Mouse (Mus musculus) lung, embryonic 14.5 days (tissue): ENCODE measurements around the gene Pde2a. TPM values are rescaled to one million over a fixed set of nuclear protein-coding genes. Genes with fewer than 3 reads are reported as not detected.

ENCODE experiments used
- ATAC-seq: fragments of 200-750 bp; cut with Nextera tagmentation; 2 replicates; pipeline ENCODE4 v1.8.0; 2017; ENCODE audit warnings: mild to moderate bottlenecking, moderate TSS enrichment, moderate library complexity; ENCODE audit not compliant: insufficient read depth
- DNase-seq: peaks from one replicate; pipeline ENCODE4 v3.0.0-alpha.2; 2015
- H3K27ac ChIP-seq: fragments of 300-500 bp; sonication (generic); 2 replicates; pipeline ENCODE4 v1.5.1; 2014; ENCODE audit warnings: low read depth, mild to moderate bottlenecking, moderate library complexity
- H3K27me3 ChIP-seq: fragments of 300-500 bp; sonication (generic); 2 replicates; pipeline ENCODE4 v1.6.1; 2014; ENCODE audit warnings: low read length, control low read depth; ENCODE audit not compliant: insufficient read depth
- H3K36me3 ChIP-seq: fragments of 300-500 bp; sonication (generic); 2 replicates; pipeline ENCODE4 v1.6.1; 2014; ENCODE audit warnings: control low read depth; ENCODE audit not compliant: insufficient read depth
- H3K4me1 ChIP-seq: fragments of 300-500 bp; sonication (generic); 2 replicates; pipeline ENCODE4 v1.6.1; 2014; ENCODE audit warnings: antibody characterized with exemption, control low read depth; ENCODE audit not compliant: insufficient read depth
- H3K4me2 ChIP-seq: fragments of 300-500 bp; sonication (generic); 2 replicates; pipeline ENCODE4 v1.6.1; 2014; ENCODE audit warnings: mild to moderate bottlenecking
- H3K4me3 ChIP-seq: fragments of 300-500 bp; sonication (generic); 2 replicates; pipeline ENCODE4 v1.5.1; 2014; ENCODE audit warnings: low read depth, low read length
- H3K9ac ChIP-seq: fragments of 300-500 bp; sonication (generic); 2 replicates; pipeline ENCODE4 v1.6.1; 2014
- H3K9me3 ChIP-seq: fragments of 300-500 bp; sonication (generic); 2 replicates; pipeline ENCODE4 v1.6.1; 2016; ENCODE audit warnings: low read depth, low read length, control low read depth
- CTCF ChIP-seq: IDR thresholded peaks from 2 replicates; pipeline ENCODE4 v1.5.1; 2016; ENCODE audit warnings: antibody characterized with exemption, low read depth
- WGBS: fragments of 180-500 bp; shearing (Covaris S2); extraction: QIAGEN DNeasy Blood & Tissue Kit; methylation state at CpG from one replicate; pipeline ENCODE4 v1.1.7; 2014; 5-methylcytosine and 5-hydroxymethylcytosine counted together
- polyA plus RNA-seq: library from polyadenylated mRNA; unstranded; fragments of >200 nt; fragmentation: Nextera tagmentation; extraction: Ambion mirVana; gene quantifications from 2 replicates; pipeline ENCODE4 v1.2.1, GENCODE M21; 2014

Gene Pde2a
- polyA plus RNA-seq, 1 experiment from 2014 or later, result 29.3 TPM

DNA sequence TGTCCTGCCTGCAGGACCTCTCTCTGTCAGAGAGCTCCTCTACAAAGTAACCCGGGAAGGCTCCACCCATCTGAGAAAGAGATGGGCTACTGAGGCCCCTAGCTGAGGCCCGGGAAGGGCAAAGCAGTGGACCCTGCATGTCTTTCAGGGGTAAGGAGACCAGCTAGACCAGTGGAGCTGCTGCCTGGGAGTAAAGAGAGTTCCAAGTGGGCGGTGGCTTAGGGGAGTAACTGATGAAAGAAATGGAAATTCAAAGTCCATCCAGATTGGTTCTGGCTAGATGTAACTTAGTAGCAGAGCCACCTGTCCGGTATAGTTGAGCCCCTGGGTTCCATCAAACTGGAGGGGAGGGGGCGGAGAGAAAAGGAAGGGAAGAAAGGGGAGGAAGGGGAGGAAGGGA is 112.9 kb downstream of the Pde2a start:
- Histone ChIP-seq H3K4me1 (no peaks in the 10 kb centered on the region), H3K4me3 (no peak overlapping the region), H3K36me3 (no peaks in the 10 kb centered on the region), H3K27ac (no peak overlapping the region), H3K27me3 (no peaks in the 10 kb centered on the region), H3K9ac (no peak overlapping the region), H3K4me2 (no peak overlapping the region), H3K9me3 (no peaks in the 10 kb centered on the region)
- no peak for TF ChIP-seq CTCF
- WGBS, result 23% methylated on average over 5 of the region's 5 CpGs
- no peak for DNase-seq
- ATAC-seq, result no peak

DNA sequence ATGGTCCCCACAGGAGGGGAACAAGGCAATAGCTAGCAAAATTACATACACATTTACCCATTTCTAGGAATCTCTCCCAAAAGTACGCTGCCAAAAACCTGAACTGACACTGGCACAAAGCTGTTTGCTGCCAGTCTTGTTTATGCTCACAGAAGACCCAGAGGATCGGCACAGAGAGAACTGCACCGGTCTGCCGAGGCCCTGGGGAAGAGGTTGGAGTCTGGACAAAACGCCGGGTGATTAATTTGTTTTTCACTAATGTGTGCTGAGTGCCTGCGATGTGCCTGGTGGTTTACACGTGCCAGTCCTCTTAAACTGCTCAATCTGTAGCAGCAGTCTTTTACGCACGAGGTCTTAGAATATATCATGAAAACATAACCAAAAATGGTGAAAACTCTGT is 113.6 kb downstream of the Pde2a start:
- no peak for TF ChIP-seq CTCF
- Histone ChIP-seq H3K9me3 (no peaks in the 10 kb centered on the region), H3K27me3 (no peaks in the 10 kb centered on the region), H3K4me2 (no peak overlapping the region), H3K36me3 (no peaks in the 10 kb centered on the region), H3K27ac (no peak overlapping the region), H3K4me3 (no peak overlapping the region), H3K4me1 (no peaks in the 10 kb centered on the region), H3K9ac (no peak overlapping the region)
- DNase-seq (no peak), ATAC-seq (no peak)
- WGBS, result 43% methylated on average over 10 of the region's 10 CpGs

DNA sequence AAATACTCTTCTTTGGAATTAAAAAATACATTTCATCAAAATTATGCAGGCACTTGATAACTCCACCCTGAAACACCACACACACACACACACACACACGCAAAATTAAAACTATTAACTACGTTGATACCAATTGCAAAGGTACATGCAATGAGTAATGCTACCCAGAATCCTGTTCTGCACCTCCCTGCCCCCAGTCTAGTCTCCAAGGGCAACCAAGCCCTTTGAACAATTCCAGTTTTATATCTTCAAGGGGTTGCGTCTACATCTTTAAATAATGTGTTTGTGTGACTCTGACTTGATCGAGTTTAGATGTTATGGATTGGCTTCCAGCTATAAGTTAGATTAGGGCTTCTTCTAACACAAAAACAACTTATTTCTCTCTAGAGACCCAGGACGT is 114.0 kb downstream of the Pde2a start:
- 66% methylated on average over 5 of the region's 5 CpGs for WGBS
- no peak overlapping the region for H3K4me2 ChIP-seq

DNA sequence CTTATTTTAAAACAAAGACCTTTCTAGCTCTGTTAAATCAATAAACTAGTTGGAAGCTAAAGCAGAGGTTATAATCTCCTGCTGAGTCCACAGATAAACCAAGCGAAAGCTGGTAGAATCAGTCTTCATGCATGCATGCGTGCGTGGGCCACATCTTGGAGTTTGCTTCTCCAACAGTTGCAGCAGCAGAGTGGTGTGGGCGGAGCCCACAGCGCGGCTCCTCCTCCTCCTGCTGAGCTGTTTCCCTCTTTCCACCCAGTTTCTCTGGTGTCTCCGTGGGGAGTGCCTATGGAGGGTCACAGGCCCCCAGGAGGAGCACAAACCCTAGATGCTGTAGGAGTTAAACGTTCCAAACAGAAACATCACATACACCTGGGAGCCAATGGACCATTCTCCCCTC is 116.0 kb downstream of the Pde2a start:
- Histone ChIP-seq H3K4me2 (no peak overlapping the region), H3K9me3 (no peaks in the 10 kb centered on the region), H3K27me3 (no peaks in the 10 kb centered on the region), H3K27ac (no peak overlapping the region), H3K4me1 (no peaks in the 10 kb centered on the region), H3K9ac (no peak overlapping the region), H3K4me3 (no peak overlapping the region), H3K36me3 (no peaks in the 10 kb centered on the region)
- no peak for TF ChIP-seq CTCF
- WGBS, result 42% methylated on average over 8 of the region's 8 CpGs
- no peak for ATAC-seq
- no peak for DNase-seq

More for the DNA sequence above, 114.0 kb downstream of the Pde2a start:
- no peak overlapping the region for H3K4me3 ChIP-seq
- no peak for ATAC-seq
- no peaks in the 10 kb centered on the region for H3K27me3 ChIP-seq
- no peak for TF ChIP-seq CTCF
- no peaks in the 10 kb centered on the region for H3K36me3 ChIP-seq
- no peak overlapping the region for H3K9ac ChIP-seq
- no peaks in the 10 kb centered on the region for H3K9me3 ChIP-seq
- no peak for DNase-seq
- no peak overlapping the region for H3K27ac ChIP-seq
- H3K4me1 ChIP-seq, result no peaks in the 10 kb centered on the region

DNA sequence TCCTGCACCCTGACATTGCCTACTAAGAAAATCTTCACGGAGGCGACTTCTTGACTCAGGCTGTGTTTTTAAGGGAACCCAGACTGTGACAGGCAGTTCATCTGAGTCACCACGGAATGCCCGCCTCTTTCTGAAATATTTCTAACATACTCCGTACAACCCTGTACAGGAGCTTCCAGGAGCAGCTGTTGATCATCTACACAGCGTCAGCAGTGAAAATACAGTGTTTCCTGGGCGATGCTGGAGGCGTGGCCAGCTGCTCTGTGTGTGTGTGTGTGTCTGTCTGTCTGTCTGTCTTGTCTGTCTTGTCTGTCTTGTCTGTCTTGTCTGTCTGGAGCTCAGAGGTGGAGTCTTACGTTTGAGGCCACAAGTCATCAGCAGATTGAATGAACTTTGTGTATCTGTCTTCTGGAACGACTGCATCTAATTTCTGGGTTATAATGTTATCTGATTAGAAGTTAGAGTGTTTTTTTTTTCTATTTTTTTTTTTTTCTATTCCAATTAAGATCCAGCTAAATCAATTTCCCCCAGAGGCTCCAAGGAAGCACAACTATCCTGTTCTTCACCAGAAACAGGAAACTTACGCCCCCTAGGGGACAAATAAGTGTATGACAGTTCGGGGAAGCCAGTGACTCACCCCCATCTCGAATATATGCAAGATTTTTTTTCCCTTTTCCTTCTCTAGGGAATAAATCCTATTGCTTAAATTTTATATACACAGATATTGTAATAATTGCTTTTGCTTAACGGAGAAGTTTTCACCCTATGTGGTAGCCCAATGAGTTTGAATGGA is 116.8 kb downstream of the Pde2a start:
- 26% methylated on average over 14 of the region's 14 CpGs for WGBS
- H3K4me1 ChIP-seq, result no peaks in the 10 kb centered on the region
- peak; percentile 63 for TF ChIP-seq CTCF
- H3K4me2 ChIP-seq, result no peak overlapping the region
- H3K9me3 ChIP-seq, result no peaks in the 10 kb centered on the region
- no peak for ATAC-seq
- H3K9ac ChIP-seq, result no peak overlapping the region
- H3K4me3 ChIP-seq, result no peak overlapping the region
- H3K27me3 ChIP-seq, result no peaks in the 10 kb centered on the region
- no peak overlapping the region for H3K27ac ChIP-seq
- no peaks in the 10 kb centered on the region for H3K36me3 ChIP-seq
- DNase-seq, result peak; percentile 75

DNA sequence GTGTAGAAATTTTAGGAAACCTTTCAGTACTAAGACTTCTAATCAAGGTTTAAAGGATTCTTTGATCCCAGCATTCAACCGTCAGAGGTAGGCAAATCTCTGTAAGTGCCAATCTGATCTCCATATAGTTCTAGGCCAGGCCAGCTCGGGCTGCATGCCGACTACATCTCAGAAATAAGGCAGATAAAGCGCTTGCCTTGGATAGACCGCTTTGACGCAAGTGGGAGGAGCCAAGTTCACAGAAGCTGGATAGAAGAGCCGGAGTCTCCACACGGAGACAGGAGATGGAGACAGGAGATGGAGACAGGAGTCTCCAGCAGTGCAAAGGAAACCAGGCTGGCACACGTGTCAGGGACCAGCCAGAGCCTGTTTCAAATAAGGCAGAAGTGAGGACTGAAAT is 118.3 kb downstream of the Pde2a start:
- Histone ChIP-seq H3K36me3 (no peaks in the 10 kb centered on the region), H3K4me2 (no peak overlapping the region), H3K27me3 (no peaks in the 10 kb centered on the region), H3K9ac (no peak overlapping the region), H3K4me3 (no peak overlapping the region), H3K4me1 (no peaks in the 10 kb centered on the region), H3K9me3 (no peaks in the 10 kb centered on the region), H3K27ac (no peak overlapping the region)
- DNase-seq (no peak), ATAC-seq (no peak)
- TF ChIP-seq CTCF, result no peak
- WGBS, result 35% methylated on average over 9 of the region's 9 CpGs

DNA sequence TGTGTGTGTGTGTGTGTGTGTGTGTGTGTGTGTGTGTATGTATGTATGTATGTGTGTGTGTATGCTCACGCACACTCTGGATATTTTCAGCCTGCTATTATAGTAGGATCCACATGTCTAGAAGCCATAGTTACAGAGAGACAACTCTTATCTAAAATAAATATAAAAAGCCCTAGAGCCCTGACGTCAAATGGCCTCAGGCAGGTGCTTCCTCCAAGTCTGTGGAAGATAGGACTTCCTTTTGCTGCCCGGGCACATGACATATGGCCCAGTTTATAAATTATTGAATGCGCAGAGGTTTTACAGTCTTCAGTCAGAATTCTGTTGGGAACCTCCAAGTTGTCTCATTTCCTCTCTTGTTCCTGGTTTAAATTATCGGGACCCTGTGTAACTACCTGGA is 119.2 kb downstream of the Pde2a start:
- no peaks in the 10 kb centered on the region for H3K9me3 ChIP-seq
- no peaks in the 10 kb centered on the region for H3K27me3 ChIP-seq
- no peak overlapping the region for H3K27ac ChIP-seq
- H3K4me3 ChIP-seq, result no peak overlapping the region
- no peak overlapping the region for H3K9ac ChIP-seq
- no peak overlapping the region for H3K4me2 ChIP-seq
- WGBS, result 59% methylated on average over 5 of the region's 5 CpGs
- no peaks in the 10 kb centered on the region for H3K4me1 ChIP-seq
- H3K36me3 ChIP-seq, result no peaks in the 10 kb centered on the region
- ATAC-seq, result no peak
- TF ChIP-seq CTCF, result no peak
- DNase-seq, result no peak

DNA sequence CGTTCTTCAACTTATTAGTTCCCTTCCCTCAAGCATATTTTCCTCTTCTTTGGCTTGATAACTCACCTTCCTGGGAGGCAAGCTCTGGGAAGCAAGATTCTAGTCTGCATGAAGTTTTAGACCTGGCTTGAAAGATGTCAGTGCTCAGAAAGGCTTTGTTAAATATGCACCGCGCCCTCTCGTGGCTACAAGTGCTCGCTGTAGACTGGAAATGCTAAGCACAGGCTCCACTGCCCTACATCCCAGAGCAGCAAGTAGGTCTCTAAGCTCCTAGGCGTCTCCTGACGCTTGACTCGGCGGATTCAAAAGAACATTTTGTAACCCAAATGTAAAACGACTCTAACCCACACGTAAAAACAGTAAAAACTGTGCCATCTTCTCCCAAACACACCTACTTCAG is 119.6 kb downstream of the Pde2a start:
- peak; percentile 79 for TF ChIP-seq CTCF
- 6% methylated on average over 11 of the region's 11 CpGs for WGBS
- no peaks in the 10 kb centered on the region for H3K36me3 ChIP-seq
- no peaks in the 10 kb centered on the region for H3K27me3 ChIP-seq
- ATAC-seq (no peak), DNase-seq (peak; percentile 92)
- H3K4me3 ChIP-seq, result no peak overlapping the region
- no peaks in the 10 kb centered on the region for H3K9me3 ChIP-seq
- no peak overlapping the region for H3K27ac ChIP-seq
- H3K4me2 ChIP-seq, result no peak overlapping the region
- H3K4me1 ChIP-seq, result no peaks in the 10 kb centered on the region
- H3K9ac ChIP-seq, result no peak overlapping the region
